Mouse (Mus musculus): ENCODE measurements around the gene Slc25a28.

Gene Slc25a28

DNA sequence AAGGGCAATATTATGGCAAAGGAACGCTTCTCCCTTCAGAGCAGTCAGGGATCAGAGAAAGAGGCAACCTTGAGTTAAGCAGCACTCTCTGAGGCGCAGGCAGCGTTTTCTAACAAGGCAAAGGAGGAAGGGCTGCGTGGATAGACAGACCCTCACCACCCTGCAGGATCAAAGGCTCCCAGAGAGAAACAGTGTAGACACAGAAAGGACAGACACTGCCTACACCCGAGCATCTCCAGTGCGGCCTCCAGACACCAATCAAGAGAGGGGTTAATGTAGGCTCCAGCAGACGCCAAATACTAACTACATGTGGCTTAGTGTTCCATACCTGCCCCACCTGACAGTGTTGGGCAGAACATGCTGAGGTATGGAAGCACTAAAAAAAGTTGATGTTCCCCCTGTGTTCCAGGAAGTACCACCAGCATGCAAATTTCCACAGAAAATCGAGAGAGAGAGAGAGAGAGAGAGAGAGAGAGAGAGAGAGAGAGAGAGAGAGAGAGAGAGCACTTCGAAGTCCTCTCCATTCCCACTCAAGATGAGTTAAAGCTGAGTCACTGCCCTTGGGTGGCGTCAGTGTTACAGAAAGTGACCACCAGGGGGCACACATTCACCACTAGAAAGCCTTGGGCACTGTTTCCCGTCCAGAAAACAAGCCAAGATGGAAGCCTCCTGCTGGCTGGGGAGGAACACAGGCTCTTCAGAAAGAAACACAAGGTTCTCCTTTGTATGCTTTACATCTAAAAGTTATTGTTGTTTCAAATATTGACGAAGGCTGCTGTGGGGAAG lies 44.0 kb downstream of the Slc25a28 start:
- peak; percentile 80 for DNase-seq (ENCODE audit: low spot score)

DNA sequence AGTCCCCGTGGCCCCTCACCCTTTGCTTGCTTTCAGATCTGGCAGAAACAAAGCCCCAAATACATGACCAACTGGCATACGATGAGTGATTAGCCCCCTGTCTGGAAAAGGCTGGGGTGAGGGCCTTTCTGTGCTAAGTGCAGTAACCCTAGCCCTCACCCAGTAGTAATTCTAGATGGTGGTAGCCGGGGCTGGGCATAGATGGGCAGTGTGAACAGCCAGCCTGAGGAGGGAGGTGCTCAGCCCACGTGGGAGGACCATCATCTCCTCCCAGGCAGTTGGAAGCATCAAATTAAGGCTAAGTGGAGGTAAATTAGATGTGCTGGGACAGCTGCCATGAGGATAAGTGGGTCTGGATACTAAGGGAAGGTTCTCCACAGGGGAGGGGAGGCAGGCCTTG lies 45.6 kb downstream of the Slc25a28 start:
- DNase-seq (ENCODE audit: low spot score): no peak

DNA sequence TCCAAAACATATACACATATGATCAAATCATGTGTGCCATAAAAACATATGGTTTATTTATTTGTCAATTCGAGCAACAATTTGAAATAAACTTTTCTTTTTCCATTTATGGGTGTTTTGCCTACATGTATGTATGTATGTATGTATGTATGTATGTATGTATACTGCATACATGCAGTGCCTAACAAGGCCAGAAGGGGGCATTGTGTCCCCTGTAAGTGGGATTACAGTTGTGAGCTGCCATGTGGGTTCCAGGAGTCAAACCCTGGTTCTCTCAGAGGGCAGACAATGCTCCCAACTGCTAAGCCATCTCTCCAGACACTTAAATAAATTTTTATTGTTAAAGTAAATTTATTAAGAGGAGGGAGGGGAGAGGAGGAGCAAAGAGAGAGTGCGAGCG lies 47.3 kb downstream of the Slc25a28 start:
- DNase-seq (ENCODE audit: low spot score): no peak

DNA sequence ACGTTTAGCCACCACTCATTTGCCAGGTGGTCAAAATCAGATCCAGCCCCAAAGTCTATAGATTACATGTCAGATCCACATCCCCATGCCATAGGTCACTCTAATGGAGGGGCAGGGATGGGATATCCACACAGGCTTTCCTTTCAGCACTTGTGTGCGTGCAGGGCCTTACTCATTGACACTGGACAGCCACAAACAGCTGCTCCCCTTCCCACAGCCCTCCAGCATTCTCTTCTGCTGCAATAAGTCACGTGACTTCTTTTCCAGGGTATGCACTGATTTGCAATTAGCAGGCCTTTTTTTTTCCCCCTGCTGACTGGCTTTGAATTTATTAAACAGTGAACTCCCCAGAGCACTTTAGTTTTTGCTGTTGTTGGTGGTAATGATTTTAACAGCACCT lies 48.5 kb downstream of the Slc25a28 start:
- no peak for DNase-seq (ENCODE audit: low spot score)

DNA sequence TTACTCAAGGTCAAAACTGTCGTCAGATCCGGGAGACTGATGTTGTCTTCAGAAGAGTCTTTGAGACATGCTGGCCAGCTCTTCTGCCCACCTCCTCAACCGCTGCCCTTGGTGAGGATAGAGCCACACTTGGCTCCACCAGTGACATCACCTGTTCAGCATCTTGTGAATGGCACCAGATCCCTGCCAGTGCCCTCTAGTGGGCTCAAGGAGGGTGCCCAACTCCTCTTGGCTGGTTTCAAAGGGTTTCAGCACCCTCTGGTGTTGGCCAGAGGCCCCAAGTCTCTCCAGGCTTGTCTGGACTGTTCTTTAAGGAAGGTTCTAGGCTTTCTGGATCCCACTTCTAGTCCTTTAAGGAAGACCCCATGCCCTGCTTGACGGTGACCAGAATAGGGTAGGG lies 50.8 kb downstream of the Slc25a28 start:
- DNase-seq (ENCODE audit: low spot score): peak; percentile 56

DNA sequence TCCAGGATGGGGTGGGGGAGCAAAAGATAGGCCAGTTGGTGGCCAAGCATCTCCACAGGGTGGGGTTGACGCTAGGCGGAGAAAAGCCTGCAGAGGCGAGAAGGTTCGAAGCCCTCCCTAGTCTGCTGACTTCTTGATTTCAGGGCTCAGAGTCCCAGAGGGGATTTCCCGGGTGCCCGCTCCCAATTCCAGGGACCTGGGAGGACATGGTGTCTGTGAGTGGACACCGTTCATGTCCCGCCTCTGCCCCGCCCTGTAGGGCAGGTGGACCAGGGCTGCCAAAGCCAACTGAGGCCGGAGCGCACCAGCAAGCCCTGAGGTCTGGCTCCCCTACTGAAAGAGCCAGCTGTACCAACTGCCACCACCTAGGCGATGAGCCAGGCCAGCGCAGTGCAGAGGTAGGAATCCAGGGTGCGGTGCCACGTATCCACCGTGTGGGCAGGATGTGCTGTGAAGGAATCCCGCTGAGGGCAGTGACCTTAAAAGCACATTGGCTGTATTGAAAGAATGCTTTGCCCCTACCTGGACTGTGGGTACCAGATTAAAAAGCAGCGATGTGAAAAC lies 54.7 kb downstream of the Slc25a28 start:
- no peak for DNase-seq (ENCODE audit: low spot score)

- no peak for DNase-seq (ENCODE audit: low spot score)
These were observed 56.1 kb downstream of the Slc25a28 start for GRCm38 (mm10) chr19:43618505-43619030.

- no peak for DNase-seq (ENCODE audit: low spot score)
These were observed 56.8 kb downstream of the Slc25a28 start for GRCm38 (mm10) chr19:43617761-43618349.

GRCm38 (mm10) chr19:43616889-43617288 lies 57.8 kb downstream of the Slc25a28 start:
- no peak for DNase-seq (ENCODE audit: low spot score)

DNA sequence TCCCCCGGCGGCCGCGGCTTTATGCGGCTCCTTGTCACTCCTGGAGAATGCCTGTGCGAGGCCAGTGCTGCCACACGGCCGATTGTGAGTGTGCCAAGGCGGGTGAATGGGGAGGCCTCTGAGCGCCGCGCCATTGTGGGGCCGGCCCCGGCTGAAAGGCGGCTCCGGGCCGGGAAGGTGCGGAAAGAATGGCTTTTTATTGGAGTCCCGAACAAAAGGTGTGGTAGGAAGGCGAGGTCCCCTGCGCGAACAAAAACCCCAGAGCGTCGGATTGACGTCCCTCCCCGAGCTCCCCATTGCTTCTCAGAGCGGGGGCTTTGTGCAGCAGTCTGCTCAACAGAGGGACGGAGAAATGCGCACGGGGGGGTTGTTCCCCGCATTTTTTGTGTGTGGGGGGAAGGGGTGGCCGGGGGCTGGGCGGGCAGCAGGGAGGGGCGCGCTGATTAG lies 58.2 kb downstream of the Slc25a28 start:
- no peak for DNase-seq (ENCODE audit: low spot score)

- DNase-seq (ENCODE audit: low spot score): no peak
These were observed 58.9 kb downstream of the Slc25a28 start for GRCm38 (mm10) chr19:43615571-43616414.

DNA sequence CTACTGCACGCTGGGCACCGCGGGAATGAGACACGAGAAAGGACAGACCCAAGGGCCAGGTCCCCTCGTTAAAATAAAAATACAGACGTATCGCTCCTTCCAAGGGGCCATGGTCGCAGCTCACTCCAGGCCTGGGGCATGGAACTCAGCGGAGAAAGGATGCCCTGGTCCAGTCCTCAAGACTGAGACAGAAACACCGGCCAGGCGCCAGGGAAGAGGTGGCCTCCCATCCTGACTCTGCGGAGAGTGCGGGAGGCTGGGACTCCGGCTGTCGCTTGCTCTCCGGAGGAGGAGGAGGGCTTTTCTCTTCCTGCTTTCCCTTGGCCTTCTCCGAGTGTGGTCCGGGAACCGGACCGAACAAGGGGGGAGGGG lies 59.6 kb downstream of the Slc25a28 start:
- DNase-seq (ENCODE audit: low spot score): no peak

DNA sequence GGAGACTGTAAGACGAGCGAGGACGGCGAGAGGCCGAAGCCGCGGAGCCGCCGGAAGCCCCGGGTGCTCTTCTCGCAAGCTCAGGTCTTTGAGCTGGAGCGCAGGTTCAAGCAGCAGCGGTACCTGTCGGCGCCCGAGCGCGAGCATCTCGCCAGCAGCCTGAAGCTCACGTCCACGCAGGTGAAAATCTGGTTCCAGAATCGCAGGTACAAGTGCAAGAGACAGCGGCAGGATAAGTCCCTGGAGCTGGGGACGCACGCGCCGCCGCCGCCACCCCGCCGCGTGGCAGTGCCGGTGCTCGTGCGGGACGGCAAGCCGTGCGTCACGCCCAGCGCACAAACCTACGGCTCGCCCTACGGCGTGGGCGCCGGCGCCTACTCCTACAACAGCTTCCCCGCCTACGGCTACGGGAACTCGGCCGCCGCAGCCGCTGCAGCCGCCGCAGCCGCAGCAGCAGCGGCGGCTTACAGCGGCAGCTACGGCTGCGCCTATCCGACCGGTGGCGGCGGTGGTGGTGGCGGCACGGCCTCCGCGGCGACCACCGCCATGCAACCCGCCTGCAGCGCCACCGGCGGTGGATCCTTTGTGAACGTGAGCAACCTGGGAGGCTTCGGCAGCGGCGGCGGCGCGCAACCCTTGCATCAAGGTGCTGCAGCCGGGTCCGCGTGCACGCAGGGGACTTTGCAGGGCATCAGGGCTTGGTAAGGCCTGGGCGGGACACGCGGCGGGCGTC lies 60.2 kb downstream of the Slc25a28 start:
- no peak for DNase-seq (ENCODE audit: low spot score)
